Mouse (Mus musculus) layer of hippocampus, postnatal 36 days (tissue): Measurements from ENCODE around the gene Fam19a2. TPM values are rescaled to one million over a fixed set of nuclear protein-coding genes. Genes with fewer than 3 reads are reported as not detected.

Experiments used
- DNase-seq, 2 experiments: peaks; one replicate each; pipeline ENCODE4 v3.0.0; 2022
- total RNA-seq, 2 experiments: library from RNA; stranded (reverse); gene quantifications; 2 replicates each; pipeline ENCODE4 v1.2.3; 2021

Gene Fam19a2
- total RNA-seq, 2 experiments from 2014 or later: 48.4 to 49.7 TPM

GRCm38 (mm10) chr10:123385641-123386040, 121.8 kb downstream of the Fam19a2 start:
- DNase-seq: no peak

GRCm38 (mm10) chr10:123395429-123395828, 131.6 kb downstream of the Fam19a2 start:
- DNase-seq: peak in 1 of 2 experiments; percentile 10

GRCm38 (mm10) chr10:123398136-123398535, 134.3 kb downstream of the Fam19a2 start:
- DNase-seq: no peak

- DNase-seq: no peak
These were observed 137.4 kb downstream of the Fam19a2 start for GRCm38 (mm10) chr10:123401188-123401587.

GRCm38 (mm10) chr10:123402460-123402859, 138.7 kb downstream of the Fam19a2 start:
- DNase-seq: no peak

- no peak for DNase-seq
These were observed 151.2 kb downstream of the Fam19a2 start for GRCm38 (mm10) chr10:123414953-123415352.

GRCm38 (mm10) chr10:123416024-123416423, 152.2 kb downstream of the Fam19a2 start:
- no peak for DNase-seq

GRCm38 (mm10) chr10:123418616-123419173, 154.9 kb downstream of the Fam19a2 start:
- DNase-seq: no peak

GRCm38 (mm10) chr10:123420249-123420648, 156.5 kb downstream of the Fam19a2 start:
- DNase-seq: no peak

GRCm38 (mm10) chr10:123424482-123424881, 160.7 kb downstream of the Fam19a2 start:
- DNase-seq: no peak

- DNase-seq: peak; percentile 77
These were observed 162.9 kb downstream of the Fam19a2 start for GRCm38 (mm10) chr10:123426527-123427363.

GRCm38 (mm10) chr10:123431569-123431968, 167.8 kb downstream of the Fam19a2 start:
- no peak for DNase-seq

GRCm38 (mm10) chr10:123437576-123437975, 173.8 kb downstream of the Fam19a2 start:
- DNase-seq: peak; percentile 21 to 35

GRCm38 (mm10) chr10:123456800-123457199, 193.0 kb downstream of the Fam19a2 start:
- DNase-seq: no peak

GRCm38 (mm10) chr10:123460466-123460865, 196.7 kb downstream of the Fam19a2 start:
- no peak for DNase-seq

GRCm38 (mm10) chr10:123462305-123462704, 198.5 kb downstream of the Fam19a2 start:
- no peak for DNase-seq

- DNase-seq: no peak
These were observed 251.0 kb downstream of the Fam19a2 start for GRCm38 (mm10) chr10:123514749-123515148.

GRCm38 (mm10) chr10:123520613-123521012, 256.8 kb downstream of the Fam19a2 start:
- DNase-seq: no peak

GRCm38 (mm10) chr10:123521203-123521602, 257.4 kb downstream of the Fam19a2 start:
- no peak for DNase-seq

- no peak for DNase-seq
These were observed 261.6 kb downstream of the Fam19a2 start for GRCm38 (mm10) chr10:123525424-123525823.

GRCm38 (mm10) chr10:123526059-123526458, 262.3 kb downstream of the Fam19a2 start:
- no peak for DNase-seq

GRCm38 (mm10) chr10:123536143-123536542, 272.3 kb downstream of the Fam19a2 start:
- no peak for DNase-seq

- peak; percentile 39 to 40 for DNase-seq
These were observed 284.6 kb downstream of the Fam19a2 start for GRCm38 (mm10) chr10:123548391-123548790.

- DNase-seq: no peak
These were observed 303.9 kb downstream of the Fam19a2 start for GRCm38 (mm10) chr10:123567677-123568076.
